ENCODE assay signal across 25 mouse cellular contexts in the genomic region with DNA sequence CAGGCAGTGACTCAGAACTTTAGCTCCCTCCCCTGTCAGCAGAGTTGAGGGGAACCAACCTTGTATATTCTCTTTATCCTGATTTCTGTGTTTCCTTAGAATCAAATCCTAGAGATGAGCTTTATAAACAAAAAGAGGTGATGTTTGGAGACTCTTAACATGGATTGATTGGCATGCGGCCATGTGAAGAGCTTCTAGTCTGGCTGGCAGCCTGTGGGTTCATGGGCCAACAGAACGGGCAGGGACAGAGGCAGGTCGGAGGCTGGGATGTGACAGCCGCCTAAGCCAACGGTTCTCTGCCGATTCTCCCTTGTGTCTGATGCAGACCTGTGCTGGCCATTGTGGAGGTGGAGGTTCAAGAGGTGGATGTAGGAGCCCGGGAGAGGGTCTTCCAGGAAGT.
"Had no signal": no experiment of that assay in that cellular context is flagged by ENCODE, and none has a peak within 500 bp of the region (broad histone marks: within the 10 kb centered on the region; RNA-seq: fewer than 3 reads in every experiment).

No protein-coding gene starts in this region.

- H3K4me1 ChIP-seq: embryonic facial prominence, embryonic 12.5 days; forebrain, embryonic 12.5 days; forebrain, embryonic 13.5 days; forebrain, embryonic 15.5 days had no signal

- H3K9ac ChIP-seq: embryonic facial prominence, embryonic 12.5 days; embryonic facial prominence, embryonic 13.5 days; embryonic facial prominence, embryonic 15.5 days; forebrain, embryonic 12.5 days; forebrain, embryonic 13.5 days; forebrain, embryonic 15.5 days; forebrain, postnatal 0 days had no signal

- ATAC-seq: forebrain, embryonic 13.5 days; forebrain, embryonic 14.5 days; forebrain, embryonic 15.5 days; forebrain, embryonic 16.5 days; forebrain, postnatal 0 days had no signal

- H3K9me3 ChIP-seq: embryonic facial prominence, embryonic 10.5 days; embryonic facial prominence, embryonic 12.5 days; embryonic facial prominence, embryonic 13.5 days; embryonic facial prominence, embryonic 15.5 days; forebrain, embryonic 10.5 days; forebrain, embryonic 12.5 days; forebrain, embryonic 13.5 days; forebrain, embryonic 15.5 days had no signal

- DNase-seq: cerebellum, adult 2 months; cerebellum, adult 8-10 months; cerebellum, adult 9-10 months; cerebellum, postnatal 36 days; embryo, embryonic 11 days; forebrain, postnatal 0 days; gastrocnemius, adult 2 months; gastrocnemius, postnatal 10 days; gastrocnemius, postnatal 14 days; gastrocnemius, postnatal 25 days; gastrocnemius, postnatal 36 days; heart, adult 11 months; heart, adult 18-20 months; heart, adult 2 months had no signal

- H3K36me3 ChIP-seq: forebrain, embryonic 10.5 days; forebrain, embryonic 12.5 days; forebrain, embryonic 15.5 days had no signal

- H3K4me3 ChIP-seq: embryonic facial prominence, embryonic 10.5 days; embryonic facial prominence, embryonic 12.5 days; embryonic facial prominence, embryonic 13.5 days; embryonic facial prominence, embryonic 15.5 days; erythroblast, embryonic 14.5 days; forebrain, embryonic 10.5 days; forebrain, embryonic 12.5 days; forebrain, embryonic 13.5 days; forebrain, embryonic 15.5 days; gastrocnemius, adult 2 months; heart, adult 2 months had no signal

- H3K4me2 ChIP-seq: embryonic facial prominence, embryonic 12.5 days; embryonic facial prominence, embryonic 13.5 days; embryonic facial prominence, embryonic 15.5 days; forebrain, embryonic 12.5 days; forebrain, embryonic 13.5 days; forebrain, embryonic 15.5 days had no signal

- H3K27me3 ChIP-seq: embryonic facial prominence, embryonic 12.5 days; embryonic facial prominence, embryonic 13.5 days; embryonic facial prominence, embryonic 15.5 days; forebrain, embryonic 12.5 days; forebrain, embryonic 13.5 days; forebrain, embryonic 15.5 days had no signal

- H3K27ac ChIP-seq: embryonic facial prominence, embryonic 10.5 days; embryonic facial prominence, embryonic 12.5 days; embryonic facial prominence, embryonic 13.5 days; embryonic facial prominence, embryonic 15.5 days; forebrain, embryonic 10.5 days; forebrain, embryonic 12.5 days; forebrain, embryonic 13.5 days; forebrain, embryonic 15.5 days; gastrocnemius, adult 2 months; heart, adult 2 months had no signal
